Mouse (Mus musculus): ENCODE measurements around the gene Hdhd5. TPM values are rescaled to one million over a fixed set of nuclear protein-coding genes. Genes with fewer than 3 reads are reported as not detected.

Hdhd5 gene
- polyA plus RNA-seq, 1 experiment from 2014 or later = 24.0 TPM

GRCm38 (mm10) chr6:120473427-120473826 is 57.7 kb downstream of the Hdhd5 start:
- Histone ChIP-seq H3K27me3 (replicated peaks; ENCODE audit: low read depth, poor library complexity, severe bottlenecking) (no peaks in the 10 kb centered on the region), H3K9me3 (no peaks in the 10 kb centered on the region), H3K4me3 (no peak overlapping the region), H3K27ac (replicated peaks) (0 out of 2 replicates have a peak overlapping the region, but pooled peaks have one; percentile 12), H3K4me1 (peaks cover 28% of the 10 kb centered on the region), H3K36me3 (replicated peaks) (no peaks in the 10 kb centered on the region)
- no peak for DNase-seq (ENCODE audit: low spot score)
- whole genome bisulfite sequencing = 45% methylated on average over 5 of the region's 5 CpGs

GRCm38 (mm10) chr6:120472455-120473140 is 58.5 kb downstream of the Hdhd5 start:
- peaks cover 28% of the 10 kb centered on the region for H3K4me1 ChIP-seq
- peak overlapping the region; percentile 70 for H3K27ac ChIP-seq (replicated peaks)
- H3K27me3 ChIP-seq (replicated peaks; ENCODE audit: low read depth, poor library complexity, severe bottlenecking) = no peaks in the 10 kb centered on the region
- no peaks in the 10 kb centered on the region for H3K36me3 ChIP-seq (replicated peaks)
- 25% methylated on average over 8 of the region's 8 CpGs for WGBS
- H3K9me3 ChIP-seq = no peaks in the 10 kb centered on the region
- DNase-seq (ENCODE audit: low spot score) = no peak
- no peak overlapping the region for H3K4me3 ChIP-seq

- no peak overlapping the region for H3K4me3 ChIP-seq
- H3K36me3 ChIP-seq (replicated peaks) = no peaks in the 10 kb centered on the region
- H3K9me3 ChIP-seq = no peaks in the 10 kb centered on the region
- 11% methylated on average over 5 of the region's 5 CpGs for WGBS
- H3K27me3 ChIP-seq (replicated peaks; ENCODE audit: low read depth, poor library complexity, severe bottlenecking) = no peaks in the 10 kb centered on the region
- peak overlapping the region; percentile 70 for H3K27ac ChIP-seq (replicated peaks)
- DNase-seq (ENCODE audit: low spot score) = no peak
- H3K4me1 ChIP-seq = peaks cover 28% of the 10 kb centered on the region
Measured at GRCm38 (mm10) chr6:120471991-120472441, 59.1 kb downstream of the Hdhd5 start.

GRCm38 (mm10) chr6:120470666-120471065 is 60.5 kb downstream of the Hdhd5 start:
- Histone ChIP-seq H3K9me3 (no peaks in the 10 kb centered on the region), H3K27ac (replicated peaks) (no peak overlapping the region), H3K27me3 (replicated peaks; ENCODE audit: low read depth, poor library complexity, severe bottlenecking) (peaks cover 4% of the 10 kb centered on the region), H3K4me1 (peaks cover 28% of the 10 kb centered on the region), H3K4me3 (no peak overlapping the region), H3K36me3 (replicated peaks) (no peaks in the 10 kb centered on the region)
- DNase-seq (ENCODE audit: low spot score) = no peak
- 89% methylated on average over 1 of the region's 1 CpGs for WGBS

- Histone ChIP-seq H3K4me3 (no peak overlapping the region), H3K27ac (replicated peaks) (no peak overlapping the region), H3K27me3 (replicated peaks; ENCODE audit: low read depth, poor library complexity, severe bottlenecking) (peaks cover 13% of the 10 kb centered on the region), H3K4me1 (peaks cover 25% of the 10 kb centered on the region), H3K36me3 (replicated peaks) (no peaks in the 10 kb centered on the region), H3K9me3 (no peaks in the 10 kb centered on the region)
- DNase-seq (ENCODE audit: low spot score) = no peak
Measured at GRCm38 (mm10) chr6:120469770-120470169, 61.3 kb downstream of the Hdhd5 start.

GRCm38 (mm10) chr6:120469268-120469667 is 61.9 kb downstream of the Hdhd5 start:
- WGBS = 73% methylated on average over 3 of the region's 3 CpGs
- peaks cover 25% of the 10 kb centered on the region for H3K4me1 ChIP-seq
- H3K4me3 ChIP-seq = no peak overlapping the region
- H3K36me3 ChIP-seq (replicated peaks) = no peaks in the 10 kb centered on the region
- H3K27me3 ChIP-seq (replicated peaks; ENCODE audit: low read depth, poor library complexity, severe bottlenecking) = peaks cover 18% of the 10 kb centered on the region
- no peak for DNase-seq (ENCODE audit: low spot score)
- no peaks in the 10 kb centered on the region for H3K9me3 ChIP-seq
- no peak overlapping the region for H3K27ac ChIP-seq (replicated peaks)

- no peak overlapping the region for H3K4me3 ChIP-seq
- no peaks in the 10 kb centered on the region for H3K36me3 ChIP-seq (replicated peaks)
- no peak overlapping the region for H3K27ac ChIP-seq (replicated peaks)
- peaks cover 28% of the 10 kb centered on the region for H3K27me3 ChIP-seq (replicated peaks; ENCODE audit: low read depth, poor library complexity, severe bottlenecking)
- no peaks in the 10 kb centered on the region for H3K9me3 ChIP-seq
- no peak for DNase-seq (ENCODE audit: low spot score)
- peaks cover 28% of the 10 kb centered on the region for H3K4me1 ChIP-seq
- WGBS = 93% methylated on average over 4 of the region's 4 CpGs
Measured at GRCm38 (mm10) chr6:120468259-120468658, 62.9 kb downstream of the Hdhd5 start.

GRCm38 (mm10) chr6:120466609-120467329 is 64.3 kb downstream of the Hdhd5 start:
- no peak overlapping the region for H3K4me3 ChIP-seq
- H3K27me3 ChIP-seq (replicated peaks; ENCODE audit: low read depth, poor library complexity, severe bottlenecking) = peaks cover 43% of the 10 kb centered on the region
- DNase-seq (ENCODE audit: low spot score) = no peak
- H3K4me1 ChIP-seq = peaks cover 18% of the 10 kb centered on the region
- no peaks in the 10 kb centered on the region for H3K36me3 ChIP-seq (replicated peaks)
- no peak overlapping the region for H3K27ac ChIP-seq (replicated peaks)
- H3K9me3 ChIP-seq = no peaks in the 10 kb centered on the region
- WGBS = 76% methylated on average over 10 of the region's 10 CpGs

GRCm38 (mm10) chr6:120465393-120465792 is 65.7 kb downstream of the Hdhd5 start:
- no peak for DNase-seq (ENCODE audit: low spot score)
- peaks cover 57% of the 10 kb centered on the region for H3K27me3 ChIP-seq (replicated peaks; ENCODE audit: low read depth, poor library complexity, severe bottlenecking)
- 63% methylated on average over 4 of the region's 4 CpGs for WGBS
- no peaks in the 10 kb centered on the region for H3K36me3 ChIP-seq (replicated peaks)
- no peaks in the 10 kb centered on the region for H3K9me3 ChIP-seq
- H3K4me1 ChIP-seq = peaks cover 15% of the 10 kb centered on the region
- no peak overlapping the region for H3K4me3 ChIP-seq
- no peak overlapping the region for H3K27ac ChIP-seq (replicated peaks)

GRCm38 (mm10) chr6:120464406-120464939 is 66.6 kb downstream of the Hdhd5 start:
- Histone ChIP-seq H3K4me3 (peak overlapping the region; percentile 70), H3K9me3 (no peaks in the 10 kb centered on the region), H3K4me1 (peaks cover 15% of the 10 kb centered on the region), H3K27ac (replicated peaks) (no peak overlapping the region), H3K27me3 (replicated peaks; ENCODE audit: low read depth, poor library complexity, severe bottlenecking) (peaks cover 57% of the 10 kb centered on the region), H3K36me3 (replicated peaks) (no peaks in the 10 kb centered on the region)
- no peak for DNase-seq (ENCODE audit: low spot score)
- WGBS = 60% methylated on average over 9 of the region's 9 CpGs

GRCm38 (mm10) chr6:120463884-120464283 is 67.2 kb downstream of the Hdhd5 start:
- H3K4me1 ChIP-seq = peaks cover 15% of the 10 kb centered on the region
- H3K27me3 ChIP-seq (replicated peaks; ENCODE audit: low read depth, poor library complexity, severe bottlenecking) = peaks cover 57% of the 10 kb centered on the region
- no peak for DNase-seq (ENCODE audit: low spot score)
- H3K4me3 ChIP-seq = peak overlapping the region; percentile 70
- H3K27ac ChIP-seq (replicated peaks) = no peak overlapping the region
- no peaks in the 10 kb centered on the region for H3K9me3 ChIP-seq
- WGBS = 6% methylated on average over 11 of the region's 11 CpGs
- H3K36me3 ChIP-seq (replicated peaks) = no peaks in the 10 kb centered on the region

- peak; percentile 84 for DNase-seq (ENCODE audit: low spot score)
- H3K4me1 ChIP-seq = peaks cover 15% of the 10 kb centered on the region
- peaks cover 57% of the 10 kb centered on the region for H3K27me3 ChIP-seq (replicated peaks; ENCODE audit: low read depth, poor library complexity, severe bottlenecking)
Measured at GRCm38 (mm10) chr6:120463086-120463871, 67.8 kb downstream of the Hdhd5 start, which contains the start of gene Il17ra. Gene Il17ra, plus strand, starts transcription at chr6:120463247.

More at GRCm38 (mm10) chr6:120463086-120463871, 67.8 kb downstream of the Hdhd5 start, which contains the start of gene Il17ra:
- Histone ChIP-seq H3K4me3 (peak within 1 kb of the TSS; percentile 70), H3K27ac (replicated peaks) (peak within 1 kb of the TSS; percentile 75), H3K36me3 (replicated peaks) (no peaks in the 10 kb centered on the region), H3K9me3 (no peaks in the 10 kb centered on the region)
- WGBS = under 1% methylated on average over 90 of the region's 90 CpGs

All from embryonic facial prominence, embryonic 10.5 days (tissue).